Mouse (Mus musculus): ENCODE results near the gene Ndufa13. TPM values are rescaled to one million over a fixed set of nuclear protein-coding genes. Genes with fewer than 3 reads are reported as not detected.

Ndufa13 gene
- polyA plus RNA-seq (2014; fragmentation: Illumina TruSeq; extraction: RNeasy Lipid Tissue Mini Kit (QIAGEN cat#74804); ENCODE audit: low read depth, low replicate concordance), result 2.1 TPM

DNA sequence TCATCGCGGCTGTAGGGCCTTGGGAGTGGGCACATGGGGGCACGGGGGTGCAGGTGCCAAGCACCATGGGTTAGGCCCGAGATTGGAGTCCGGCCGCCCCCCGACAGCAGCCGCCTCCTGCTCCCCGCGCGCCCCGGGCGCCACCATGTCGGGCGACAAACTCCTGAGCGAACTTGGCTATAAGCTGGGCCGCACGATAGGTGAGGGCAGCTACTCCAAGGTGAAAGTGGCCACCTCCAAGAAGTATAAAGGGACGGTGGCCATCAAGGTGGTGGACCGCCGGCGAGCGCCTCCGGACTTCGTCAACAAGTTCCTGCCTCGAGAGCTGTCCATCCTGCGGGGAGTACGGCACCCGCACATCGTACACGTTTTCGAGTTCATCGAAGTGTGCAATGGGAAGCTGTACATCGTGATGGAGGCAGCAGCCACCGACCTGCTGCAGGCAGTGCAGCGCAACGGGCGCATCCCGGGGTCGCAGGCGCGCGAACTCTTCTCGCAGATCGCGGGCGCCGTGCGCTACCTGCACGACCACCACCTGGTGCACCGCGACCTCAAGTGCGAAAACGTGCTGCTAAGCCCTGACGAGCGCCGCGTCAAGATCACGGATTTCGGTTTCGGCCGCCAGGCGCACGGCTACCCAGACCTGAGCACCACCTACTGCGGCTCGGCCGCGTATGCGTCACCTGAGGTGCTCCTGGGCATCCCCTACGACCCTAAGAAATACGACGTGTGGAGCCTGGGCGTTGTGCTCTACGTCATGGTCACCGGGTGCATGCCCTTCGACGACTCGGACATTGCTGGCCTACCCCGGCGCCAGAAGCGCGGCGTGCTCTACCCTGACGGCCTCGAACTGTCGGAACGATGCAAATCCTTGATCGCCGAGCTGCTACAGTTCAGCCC, at the start of gene Ndufa13, which contains the start of the genes Tssk6 and Yjefn3:
Ndufa13 (minus strand) TSS at position 396 of the 900 bp plus-strand sequence.
Tssk6 (plus strand) TSS at position 22 of the 900 bp plus-strand sequence.
Yjefn3 (minus strand) TSS at position 550 of the 900 bp plus-strand sequence.

GRCm38 (mm10) chr8:69887289-69888243, 14.8 kb downstream of the Ndufa13 start, which contains the start of gene Cilp2:
Gene Cilp2 (minus strand): TSS chr8:69887687.

Other genes starting within 250 kb of the Ndufa13 start
- 3.2 TPM for gene Zfp964, start 248.1 kb downstream of the Ndufa13 start, polyA plus RNA-seq (2014; fragmentation: Illumina TruSeq; extraction: RNeasy Lipid Tissue Mini Kit (QIAGEN cat#74804); ENCODE audit: low read depth, low replicate concordance)
- 29.0 TPM for gene Zfp869, start 191.8 kb downstream of the Ndufa13 start, polyA plus RNA-seq (2014; fragmentation: Illumina TruSeq; extraction: RNeasy Lipid Tissue Mini Kit (QIAGEN cat#74804); ENCODE audit: low read depth, low replicate concordance)
- gene Zfp963, start 152.6 kb downstream of the Ndufa13 start, polyA plus RNA-seq (2014; fragmentation: Illumina TruSeq; extraction: RNeasy Lipid Tissue Mini Kit (QIAGEN cat#74804); ENCODE audit: low read depth, low replicate concordance), result 8.7 TPM
- not detected for gene Gm20422, start 127.7 kb downstream of the Ndufa13 start, polyA plus RNA-seq (2014; fragmentation: Illumina TruSeq; extraction: RNeasy Lipid Tissue Mini Kit (QIAGEN cat#74804); ENCODE audit: low read depth, low replicate concordance)
- 1.7 TPM for gene Atp13a1, start 111.4 kb downstream of the Ndufa13 start, polyA plus RNA-seq (2014; fragmentation: Illumina TruSeq; extraction: RNeasy Lipid Tissue Mini Kit (QIAGEN cat#74804); ENCODE audit: low read depth, low replicate concordance)
- gene Zfp866, start 111.4 kb downstream of the Ndufa13 start, polyA plus RNA-seq (2014; fragmentation: Illumina TruSeq; extraction: RNeasy Lipid Tissue Mini Kit (QIAGEN cat#74804); ENCODE audit: low read depth, low replicate concordance), result 13.6 TPM
- 1.6 TPM for gene Gmip, start 93.9 kb downstream of the Ndufa13 start, polyA plus RNA-seq (2014; fragmentation: Illumina TruSeq; extraction: RNeasy Lipid Tissue Mini Kit (QIAGEN cat#74804); ENCODE audit: low read depth, low replicate concordance)
- gene Lpar2, start 80.1 kb downstream of the Ndufa13 start, polyA plus RNA-seq (2014; fragmentation: Illumina TruSeq; extraction: RNeasy Lipid Tissue Mini Kit (QIAGEN cat#74804); ENCODE audit: low read depth, low replicate concordance), result 0.21 TPM
- gene Pbx4, start 70.1 kb downstream of the Ndufa13 start, polyA plus RNA-seq (2014; fragmentation: Illumina TruSeq; extraction: RNeasy Lipid Tissue Mini Kit (QIAGEN cat#74804); ENCODE audit: low read depth, low replicate concordance), result not detected
- not detected for gene Cilp2, start 14.9 kb downstream of the Ndufa13 start, polyA plus RNA-seq (2014; fragmentation: Illumina TruSeq; extraction: RNeasy Lipid Tissue Mini Kit (QIAGEN cat#74804); ENCODE audit: low read depth, low replicate concordance)
- gene Tssk6, start 374 bp downstream of the Ndufa13 start, polyA plus RNA-seq (2014; fragmentation: Illumina TruSeq; extraction: RNeasy Lipid Tissue Mini Kit (QIAGEN cat#74804); ENCODE audit: low read depth, low replicate concordance), result not detected
- gene Yjefn3, start 154 bp upstream of the Ndufa13 start, polyA plus RNA-seq (2014; fragmentation: Illumina TruSeq; extraction: RNeasy Lipid Tissue Mini Kit (QIAGEN cat#74804); ENCODE audit: low read depth, low replicate concordance), result not detected
- 3.9 TPM for gene Gatad2a, start 93.8 kb upstream of the Ndufa13 start, polyA plus RNA-seq (2014; fragmentation: Illumina TruSeq; extraction: RNeasy Lipid Tissue Mini Kit (QIAGEN cat#74804); ENCODE audit: low read depth, low replicate concordance)
- gene Mau2, start 140.2 kb upstream of the Ndufa13 start, polyA plus RNA-seq (2014; fragmentation: Illumina TruSeq; extraction: RNeasy Lipid Tissue Mini Kit (QIAGEN cat#74804); ENCODE audit: low read depth, low replicate concordance), result 4.5 TPM
- 3.7 TPM for gene Sugp1, start 140.3 kb upstream of the Ndufa13 start, polyA plus RNA-seq (2014; fragmentation: Illumina TruSeq; extraction: RNeasy Lipid Tissue Mini Kit (QIAGEN cat#74804); ENCODE audit: low read depth, low replicate concordance)
- 11.7 TPM for gene Tm6sf2, start 170.4 kb upstream of the Ndufa13 start, polyA plus RNA-seq (2014; fragmentation: Illumina TruSeq; extraction: RNeasy Lipid Tissue Mini Kit (QIAGEN cat#74804); ENCODE audit: low read depth, low replicate concordance)
- 1.4 TPM for gene Hapln4, start 180.9 kb upstream of the Ndufa13 start, polyA plus RNA-seq (2014; fragmentation: Illumina TruSeq; extraction: RNeasy Lipid Tissue Mini Kit (QIAGEN cat#74804); ENCODE audit: low read depth, low replicate concordance)
- gene Ncan, start 218.3 kb upstream of the Ndufa13 start, polyA plus RNA-seq (2014; fragmentation: Illumina TruSeq; extraction: RNeasy Lipid Tissue Mini Kit (QIAGEN cat#74804); ENCODE audit: low read depth, low replicate concordance), result not detected
- gene Nr2c2ap, start 228.8 kb upstream of the Ndufa13 start, polyA plus RNA-seq (2014; fragmentation: Illumina TruSeq; extraction: RNeasy Lipid Tissue Mini Kit (QIAGEN cat#74804); ENCODE audit: low read depth, low replicate concordance), result 2.1 TPM
- gene Rfxank, start 236.6 kb upstream of the Ndufa13 start, polyA plus RNA-seq (2014; fragmentation: Illumina TruSeq; extraction: RNeasy Lipid Tissue Mini Kit (QIAGEN cat#74804); ENCODE audit: low read depth, low replicate concordance), result 1.4 TPM
- 5.6 TPM for gene Borcs8, start 236.9 kb upstream of the Ndufa13 start, polyA plus RNA-seq (2014; fragmentation: Illumina TruSeq; extraction: RNeasy Lipid Tissue Mini Kit (QIAGEN cat#74804); ENCODE audit: low read depth, low replicate concordance)
- gene Mef2b, start 237.2 kb upstream of the Ndufa13 start, polyA plus RNA-seq (2014; fragmentation: Illumina TruSeq; extraction: RNeasy Lipid Tissue Mini Kit (QIAGEN cat#74804); ENCODE audit: low read depth, low replicate concordance), result not detected

All from liver, adult 10 weeks (tissue).